Mouse (Mus musculus): ENCODE data around the gene Esyt2. TPM values are rescaled to one million over a fixed set of nuclear protein-coding genes. Genes with fewer than 3 reads are reported as not detected.
"Not testable (repeated sequence)": the region's sequence is repeated elsewhere in the genome, so short reads cannot be mapped to it uniquely, and the experiment has no call there.

Gene Esyt2
- total and polyA plus RNA-seq, 3 experiments, result 7.5 to 27.8 (median 24.6) TPM

DNA sequence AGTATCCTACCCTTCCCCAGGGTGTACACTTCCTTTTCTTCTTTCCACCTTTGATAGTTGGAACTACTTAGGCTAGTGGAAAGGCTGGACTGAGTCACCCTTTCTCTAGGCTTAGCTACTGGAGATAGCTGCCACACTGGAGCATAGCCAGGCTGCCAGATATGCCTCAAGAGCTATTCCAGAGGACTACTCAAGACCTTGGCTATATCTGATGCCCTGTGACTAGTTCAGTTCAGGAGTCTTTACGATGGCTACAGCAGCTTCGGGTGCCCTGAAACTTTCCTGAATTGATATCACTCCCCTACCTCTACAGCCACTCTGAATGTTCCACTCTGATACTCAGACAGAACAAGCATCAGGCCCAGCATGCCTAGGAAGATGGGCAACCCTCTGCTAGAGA lies 16.2 kb upstream of the Esyt2 start:
- Histone ChIP-seq H3K4me3 (no peak overlapping the region), H3K36me3 (ENCODE audit: control insufficient read depth, insufficient read depth, low read length) (peaks cover 2% of the 10 kb centered on the region; the same call in 1 of the 2 replicates), H3K27me3 (ENCODE audit: control insufficient read depth, insufficient read depth, low read length) (no peaks in the 10 kb centered on the region), H3K4me1 (ENCODE audit: control insufficient read depth, insufficient read depth, low read length) (no peaks in the 10 kb centered on the region), H3K9ac (ENCODE audit: low read depth, low read length) (no peak overlapping the region), H3K79me2 (replicated peaks; ENCODE audit: control insufficient read depth, insufficient read depth, low read length) (no peaks in the 10 kb centered on the region), H3K27ac (no peak overlapping the region)
- 32% methylated on average over 2 of the region's 2 CpGs for WGBS
- TF ChIP-seq CTCF (IDR thresholded peaks at IDR 0.05) (no peak), EP300 (IDR thresholded peaks at IDR 0.05; ENCODE audit: insufficient read depth, low read depth, low read length) (no peak), POLR2A (IDR thresholded peaks at IDR 0.05; ENCODE audit: insufficient read depth, low read depth, low read length) (no peak)
- no peak for DNase-seq
- intact Hi-C loops (cut with DNase I), result loop anchor here (1.0 to 10.0 kb wide), 3 partner anchors 16 to 220 kb away; partner anchors contain the start of genes Ncapg2 and Zfp386

DNA sequence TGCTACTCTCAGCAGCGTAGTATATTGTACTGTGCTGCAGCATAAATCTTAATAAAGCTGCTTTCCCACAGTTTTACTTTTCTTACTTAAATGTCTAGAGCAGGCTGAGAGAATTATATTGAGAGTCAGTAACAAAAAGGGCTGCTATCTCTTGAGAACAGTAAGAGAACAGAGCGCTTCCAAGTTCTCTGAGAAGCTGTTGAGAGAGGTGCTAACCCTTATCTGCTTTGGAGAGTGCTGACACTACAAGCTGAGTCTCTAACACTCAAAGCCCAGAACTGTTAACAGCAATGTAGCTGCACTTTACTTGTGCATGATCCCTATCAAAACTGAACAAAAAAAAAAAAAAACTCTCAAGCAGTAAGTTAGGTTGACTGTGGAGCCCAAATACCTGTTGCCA lies 15.7 kb upstream of the Esyt2 start:
- no peaks in the 10 kb centered on the region for H3K4me1 ChIP-seq (ENCODE audit: control insufficient read depth, insufficient read depth, low read length)
- intact Hi-C loops (cut with DNase I), result loop anchor here (10.0 kb wide), 1 partner anchor 220 kb away; the partner anchor contains the start of gene Zfp386
- 46% methylated on average over 2 of the region's 2 CpGs for WGBS

GRCm38 (mm10) chr12:116269450-116269849 lies 11.5 kb upstream of the Esyt2 start:
- DNase-seq, result no peak
- peaks cover 2% of the 10 kb centered on the region; the same call in 1 of the 2 replicates for H3K27me3 ChIP-seq (ENCODE audit: control insufficient read depth, insufficient read depth, low read length)

More for the DNA sequence above, 15.7 kb upstream of the Esyt2 start:
- no peaks in the 10 kb centered on the region for H3K79me2 ChIP-seq (replicated peaks; ENCODE audit: control insufficient read depth, insufficient read depth, low read length)
- H3K4me3 ChIP-seq, result no peak overlapping the region
- H3K9ac ChIP-seq (ENCODE audit: low read depth, low read length), result no peak overlapping the region
- H3K27ac ChIP-seq, result no peak overlapping the region
- H3K36me3 ChIP-seq (ENCODE audit: control insufficient read depth, insufficient read depth, low read length), result peaks cover 2% of the 10 kb centered on the region; the same call in 1 of the 2 replicates
- no peak for DNase-seq
- no peaks in the 10 kb centered on the region for H3K27me3 ChIP-seq (ENCODE audit: control insufficient read depth, insufficient read depth, low read length)
- TF ChIP-seq CTCF (IDR thresholded peaks at IDR 0.05) (no peak), EP300 (IDR thresholded peaks at IDR 0.05; ENCODE audit: insufficient read depth, low read depth, low read length) (no peak), POLR2A (IDR thresholded peaks at IDR 0.05; ENCODE audit: insufficient read depth, low read depth, low read length) (no peak)

DNA sequence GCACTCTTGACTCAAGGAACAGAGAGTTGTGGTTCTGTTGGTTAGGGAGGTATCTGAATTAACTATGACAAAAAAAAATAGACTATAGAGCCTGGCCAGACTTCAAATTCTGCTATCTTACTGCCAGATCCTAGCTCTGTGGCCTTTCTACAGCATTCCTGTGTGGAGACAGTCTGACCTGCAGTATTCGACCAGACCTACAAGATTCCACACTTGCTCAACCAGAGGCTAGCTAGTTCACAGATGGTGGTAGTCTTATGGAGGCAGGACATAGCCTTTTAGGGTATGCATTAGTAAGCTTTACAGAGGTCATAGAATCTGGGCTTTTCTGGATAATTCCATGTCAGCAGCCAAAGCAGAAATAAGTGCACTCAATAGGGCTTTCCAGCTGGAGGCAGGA lies 10.5 kb upstream of the Esyt2 start:
- intact Hi-C loops (cut with DNase I), result no loop called here
- Histone ChIP-seq H3K9ac (ENCODE audit: low read depth, low read length) (no peak overlapping the region), H3K4me3 (no peak overlapping the region), H3K79me2 (replicated peaks; ENCODE audit: control insufficient read depth, insufficient read depth, low read length) (no peaks in the 10 kb centered on the region), H3K36me3 (ENCODE audit: control insufficient read depth, insufficient read depth, low read length) (no peaks in the 10 kb centered on the region), H3K27me3 (ENCODE audit: control insufficient read depth, insufficient read depth, low read length) (peaks cover 2% of the 10 kb centered on the region; the same call in 1 of the 2 replicates), H3K4me1 (ENCODE audit: control insufficient read depth, insufficient read depth, low read length) (no peaks in the 10 kb centered on the region), H3K27ac (no peak overlapping the region)
- TF ChIP-seq CTCF (IDR thresholded peaks at IDR 0.05) (no peak), EP300 (IDR thresholded peaks at IDR 0.05; ENCODE audit: insufficient read depth, low read depth, low read length) (no peak), POLR2A (IDR thresholded peaks at IDR 0.05; ENCODE audit: insufficient read depth, low read depth, low read length) (no peak)
- 71% methylated on average over 1 of the region's 1 CpGs for WGBS
- DNase-seq, result no peak

More at GRCm38 (mm10) chr12:116269450-116269849, 11.5 kb upstream of the Esyt2 start:
- Histone ChIP-seq H3K36me3 (ENCODE audit: control insufficient read depth, insufficient read depth, low read length) (no peaks in the 10 kb centered on the region), H3K27ac (no peak overlapping the region), H3K4me1 (ENCODE audit: control insufficient read depth, insufficient read depth, low read length) (no peaks in the 10 kb centered on the region), H3K9ac (ENCODE audit: low read depth, low read length) (no peak overlapping the region), H3K4me3 (no peak overlapping the region), H3K79me2 (replicated peaks; ENCODE audit: control insufficient read depth, insufficient read depth, low read length) (no peaks in the 10 kb centered on the region)
- 39% methylated on average over 5 of the region's 5 CpGs for WGBS
- intact Hi-C loops (cut with DNase I), result loop anchor here (10.0 kb wide), 1 partner anchor 225 kb away; the partner anchor contains the start of gene Zfp386
- no peak for TF ChIP-seq POLR2A (IDR thresholded peaks at IDR 0.05; ENCODE audit: insufficient read depth, low read depth, low read length)
- TF ChIP-seq EP300 (IDR thresholded peaks at IDR 0.05; ENCODE audit: insufficient read depth, low read depth, low read length), result no peak
- TF ChIP-seq CTCF (IDR thresholded peaks at IDR 0.05), result no peak

DNA sequence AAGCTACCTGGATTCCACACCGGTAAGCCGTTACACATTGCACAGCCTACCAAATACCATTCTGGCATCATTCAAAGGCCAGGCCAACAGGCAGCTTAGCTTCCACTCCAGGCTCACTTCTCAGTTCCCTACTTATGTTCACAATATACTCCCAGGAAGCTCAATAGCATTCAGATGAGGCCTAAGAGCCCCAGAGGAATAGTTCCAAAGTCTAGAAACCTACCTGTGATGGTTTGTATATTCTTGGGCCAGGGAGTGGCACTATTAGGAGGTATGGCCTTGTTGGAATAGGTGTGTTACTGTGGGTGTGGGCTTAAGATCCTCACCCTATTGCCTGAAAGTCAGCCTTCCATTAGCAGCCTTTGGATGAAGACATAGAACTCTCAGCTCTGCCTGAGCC lies 9.9 kb upstream of the Esyt2 start:
- Histone ChIP-seq H3K36me3 (ENCODE audit: control insufficient read depth, insufficient read depth, low read length) (no peaks in the 10 kb centered on the region), H3K79me2 (replicated peaks; ENCODE audit: control insufficient read depth, insufficient read depth, low read length) (no peaks in the 10 kb centered on the region), H3K4me3 (no peak overlapping the region), H3K27ac (no peak overlapping the region), H3K4me1 (ENCODE audit: control insufficient read depth, insufficient read depth, low read length) (no peaks in the 10 kb centered on the region), H3K27me3 (ENCODE audit: control insufficient read depth, insufficient read depth, low read length) (peaks cover 2% of the 10 kb centered on the region; the same call in 1 of the 2 replicates), H3K9ac (ENCODE audit: low read depth, low read length) (no peak overlapping the region)
- intact Hi-C loops (cut with DNase I), result no loop called here
- DNase-seq, result no peak
- WGBS, result 95% methylated on average over 2 of the region's 2 CpGs
- TF ChIP-seq EP300 (IDR thresholded peaks at IDR 0.05; ENCODE audit: insufficient read depth, low read depth, low read length) (no peak), POLR2A (IDR thresholded peaks at IDR 0.05; ENCODE audit: insufficient read depth, low read depth, low read length) (no peak), CTCF (IDR thresholded peaks at IDR 0.05) (no peak)

DNA sequence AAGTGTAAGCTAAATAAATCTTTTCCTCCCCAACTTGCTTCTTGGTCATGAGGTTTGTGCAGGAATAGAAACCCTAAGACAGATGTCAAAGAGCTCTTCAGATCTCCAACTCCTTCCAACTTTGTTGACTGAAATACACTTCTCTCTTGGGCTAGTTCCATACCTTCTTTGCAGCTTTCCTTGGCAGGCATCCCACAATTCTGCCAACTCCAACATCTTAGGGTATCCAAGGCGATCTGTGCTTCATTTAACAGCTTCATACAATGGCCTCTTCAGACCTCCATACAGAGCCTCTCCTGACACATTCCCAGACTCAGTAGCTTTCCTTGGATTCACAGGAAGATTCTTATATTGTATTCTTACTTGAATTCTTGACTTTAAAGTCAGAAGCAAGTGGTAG lies 7.3 kb upstream of the Esyt2 start:
- 38% methylated on average over 1 of the region's 1 CpGs for WGBS
- DNase-seq, result no peak
- TF ChIP-seq EP300 (IDR thresholded peaks at IDR 0.05; ENCODE audit: insufficient read depth, low read depth, low read length), result no peak
- no peak for TF ChIP-seq CTCF (IDR thresholded peaks at IDR 0.05)
- TF ChIP-seq POLR2A (IDR thresholded peaks at IDR 0.05; ENCODE audit: insufficient read depth, low read depth, low read length), result no peak
- no peak overlapping the region for H3K9ac ChIP-seq (ENCODE audit: low read depth, low read length)
- no peak overlapping the region for H3K4me3 ChIP-seq
- no peaks in the 10 kb centered on the region for H3K79me2 ChIP-seq (replicated peaks; ENCODE audit: control insufficient read depth, insufficient read depth, low read length)
- H3K4me1 ChIP-seq (ENCODE audit: control insufficient read depth, insufficient read depth, low read length), result no peaks in the 10 kb centered on the region
- H3K36me3 ChIP-seq (ENCODE audit: control insufficient read depth, insufficient read depth, low read length), result no peaks in the 10 kb centered on the region
- H3K27me3 ChIP-seq (ENCODE audit: control insufficient read depth, insufficient read depth, low read length), result peaks cover 2% of the 10 kb centered on the region; the same call in 1 of the 2 replicates
- H3K27ac ChIP-seq, result no peak overlapping the region
- intact Hi-C loops (cut with DNase I), result no loop called here

- H3K36me3 ChIP-seq (ENCODE audit: control insufficient read depth, insufficient read depth, low read length); H3K4me3 ChIP-seq; intact Hi-C loops (cut with DNase I); DNase-seq; H3K4me1 ChIP-seq (ENCODE audit: control insufficient read depth, insufficient read depth, low read length); H3K79me2 ChIP-seq (replicated peaks; ENCODE audit: control insufficient read depth, insufficient read depth, low read length); H3K27ac ChIP-seq; H3K9ac ChIP-seq (ENCODE audit: low read depth, low read length); H3K27me3 ChIP-seq (ENCODE audit: control insufficient read depth, insufficient read depth, low read length): not testable (repeated sequence)
- 76% methylated on average over 2 of the region's 2 CpGs for WGBS
Measured at GRCm38 (mm10) chr12:116275086-116275485, 5.9 kb upstream of the Esyt2 start, which contains the start of gene Gm11027. Gene Gm11027, plus strand, starts transcription at chr12:116275386.
